Mouse (Mus musculus): ENCODE measurements at regions not wholly inside any gene's neighbourhood (a gene's known extent, or its start where the extent isn't known, plus 50 kb on each side); places are given as distances from the start of the nearest gene placed in this dataset.

- H3K27ac ChIP-seq (replicated peaks) = no peak overlapping the region
- H3K4me1 ChIP-seq = no peaks in the 10 kb centered on the region
- no peak overlapping the region for H3K4me3 ChIP-seq (replicated peaks)
- H3K9me3 ChIP-seq (replicated peaks) = no peaks in the 10 kb centered on the region
- no peaks in the 10 kb centered on the region for H3K36me3 ChIP-seq
- H3K9ac ChIP-seq = no peak overlapping the region
- no peaks in the 10 kb centered on the region for H3K27me3 ChIP-seq
- no peak for ATAC-seq (ENCODE audit: insufficient number of reproducible peaks, low FRiP score, low TSS enrichment, low read depth)
- WGBS = 91% methylated on average over 8 of the region's 8 CpGs
- no peak overlapping the region for H3K4me2 ChIP-seq (replicated peaks)
Measured at GRCm38 (mm10) chr17:51477404-51477803, 298.3 kb upstream of the Tbc1d5 start.

DNA sequence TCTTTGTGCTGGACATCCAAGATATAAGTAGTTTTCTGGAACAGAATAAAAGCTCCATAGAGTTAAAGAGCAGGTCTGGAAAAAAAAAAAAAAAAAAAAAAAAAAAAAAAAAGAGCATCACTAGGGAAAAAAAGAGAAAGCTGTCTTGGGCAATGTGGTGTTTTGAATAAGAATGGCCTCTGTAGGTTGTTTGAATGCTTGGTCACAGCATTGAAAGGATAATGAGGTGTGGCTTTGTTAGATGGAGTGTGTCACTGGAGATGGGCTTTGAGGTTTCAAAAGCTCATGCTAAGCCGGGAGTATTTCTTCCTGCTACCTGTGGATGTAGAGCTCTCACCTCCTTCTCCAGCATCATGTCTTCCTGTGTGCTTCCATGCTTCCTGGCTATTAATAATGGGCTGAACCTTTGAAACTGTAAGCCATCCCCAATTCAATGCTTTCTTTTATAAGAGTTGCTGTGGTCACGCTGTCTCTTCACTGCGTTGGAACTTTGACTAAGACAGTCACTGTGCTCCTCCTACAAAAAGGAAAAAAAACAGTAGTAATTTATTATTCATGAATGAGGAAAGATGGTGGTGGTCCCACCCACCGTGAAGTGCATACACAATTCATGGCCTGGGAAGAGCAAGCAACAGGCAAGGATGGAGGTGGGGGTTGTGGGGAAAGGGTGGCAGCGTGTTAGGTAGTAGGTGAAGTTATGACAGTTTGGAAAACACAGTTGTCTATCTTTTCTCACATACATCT is 283.2 kb upstream of the Tbc1d5 start:
- H3K27me3 ChIP-seq = no peaks in the 10 kb centered on the region
- no peaks in the 10 kb centered on the region for H3K4me1 ChIP-seq
- H3K36me3 ChIP-seq = no peaks in the 10 kb centered on the region
- H3K9me3 ChIP-seq (replicated peaks) = no peaks in the 10 kb centered on the region
- no peak overlapping the region for H3K9ac ChIP-seq
- WGBS = 60% methylated on average over 5 of the region's 5 CpGs
- H3K27ac ChIP-seq (replicated peaks) = no peak overlapping the region
- H3K4me2 ChIP-seq (replicated peaks) = no peak overlapping the region
- ATAC-seq (ENCODE audit: insufficient number of reproducible peaks, low FRiP score, low TSS enrichment, low read depth) = no peak
- no peak overlapping the region for H3K4me3 ChIP-seq (replicated peaks)

DNA sequence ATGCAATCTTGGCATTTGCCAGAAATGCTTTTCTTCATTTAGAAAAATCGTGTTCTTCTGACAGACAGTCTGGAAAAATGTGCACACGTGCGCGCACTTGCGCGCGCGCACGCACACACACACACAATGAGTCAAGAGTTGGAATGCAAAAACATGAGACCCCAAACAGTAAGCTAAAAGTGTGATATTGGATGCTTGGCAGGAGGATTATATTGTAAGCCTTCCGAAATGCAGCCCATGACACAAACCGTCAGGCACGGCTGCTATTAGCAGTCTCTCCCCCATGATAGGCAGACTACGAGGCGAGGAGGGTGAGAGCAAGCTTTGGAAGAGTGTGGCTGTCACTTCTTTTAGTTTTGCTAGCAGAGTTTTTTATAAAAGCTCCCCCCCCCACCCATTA is 282.1 kb upstream of the Tbc1d5 start:
- no peak overlapping the region for H3K27ac ChIP-seq (replicated peaks)
- no peak for ATAC-seq (ENCODE audit: insufficient number of reproducible peaks, low FRiP score, low TSS enrichment, low read depth)
- H3K27me3 ChIP-seq = no peaks in the 10 kb centered on the region
- H3K9me3 ChIP-seq (replicated peaks) = no peaks in the 10 kb centered on the region
- no peaks in the 10 kb centered on the region for H3K4me1 ChIP-seq
- H3K4me2 ChIP-seq (replicated peaks) = peak overlapping the region; percentile 41
- H3K4me3 ChIP-seq (replicated peaks) = peak overlapping the region; percentile 18
- H3K36me3 ChIP-seq = no peaks in the 10 kb centered on the region
- WGBS = 42% methylated on average over 14 of the region's 14 CpGs
- H3K9ac ChIP-seq = no peak overlapping the region

DNA sequence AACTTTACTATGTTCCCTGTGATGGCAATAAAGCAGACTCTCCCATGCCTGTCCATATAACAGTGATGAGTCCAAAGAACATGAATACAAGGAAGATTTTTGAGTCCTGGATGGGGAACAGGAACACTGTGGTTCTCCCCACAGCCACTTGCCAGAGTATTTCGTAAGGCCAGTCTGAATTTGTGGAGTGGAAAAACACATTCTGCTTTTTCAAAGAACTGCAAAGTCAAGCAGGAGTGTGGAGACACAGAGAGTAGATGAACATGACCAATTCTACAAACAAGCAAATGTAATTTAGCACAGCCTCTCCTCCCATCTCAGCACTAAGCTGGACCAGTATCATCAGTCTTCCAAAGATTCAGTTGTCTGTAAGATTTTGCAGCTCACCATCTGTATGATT is 280.0 kb upstream of the Tbc1d5 start:
- no peaks in the 10 kb centered on the region for H3K36me3 ChIP-seq
- no peak for ATAC-seq (ENCODE audit: insufficient number of reproducible peaks, low FRiP score, low TSS enrichment, low read depth)
- WGBS = 86% methylated on average over 1 of the region's 1 CpGs

GRCm38 (mm10) chr17:51415746-51416145 is 236.6 kb upstream of the Tbc1d5 start:
- WGBS = 86% methylated on average over 6 of the region's 6 CpGs
- H3K36me3 ChIP-seq = no peaks in the 10 kb centered on the region
- no peak overlapping the region for H3K9ac ChIP-seq
- no peaks in the 10 kb centered on the region for H3K4me1 ChIP-seq
- H3K4me2 ChIP-seq (replicated peaks) = no peak overlapping the region
- no peak for ATAC-seq (ENCODE audit: insufficient number of reproducible peaks, low FRiP score, low TSS enrichment, low read depth)
- H3K9me3 ChIP-seq (replicated peaks) = no peaks in the 10 kb centered on the region
- no peak overlapping the region for H3K4me3 ChIP-seq (replicated peaks)
- no peak overlapping the region for H3K27ac ChIP-seq (replicated peaks)
- no peaks in the 10 kb centered on the region for H3K27me3 ChIP-seq

More for the DNA sequence above, 280.0 kb upstream of the Tbc1d5 start:
- Histone ChIP-seq H3K9me3 (replicated peaks) (no peaks in the 10 kb centered on the region), H3K9ac (no peak overlapping the region), H3K4me3 (replicated peaks) (no peak overlapping the region), H3K4me2 (replicated peaks) (no peak overlapping the region), H3K27me3 (no peaks in the 10 kb centered on the region), H3K4me1 (no peaks in the 10 kb centered on the region), H3K27ac (replicated peaks) (no peak overlapping the region)

DNA sequence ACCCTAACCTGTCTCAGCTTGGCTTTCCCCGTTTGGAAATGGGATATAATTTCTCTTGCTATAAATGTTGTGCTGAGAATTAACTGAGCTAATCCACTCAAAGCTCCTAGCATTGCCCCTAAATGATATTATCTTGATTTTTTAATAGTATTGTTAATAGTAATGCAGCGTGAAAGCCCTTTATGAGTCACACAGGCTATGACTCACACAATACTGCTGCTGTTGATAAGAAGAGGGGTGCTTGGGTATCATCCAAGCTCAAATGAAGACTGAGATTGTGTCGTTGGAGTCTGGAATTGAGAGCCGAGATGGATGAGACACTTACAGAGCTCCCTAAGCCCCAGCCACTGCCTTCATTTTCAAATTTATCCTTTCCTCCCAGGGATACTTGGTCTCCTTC is 235.2 kb upstream of the Tbc1d5 start:
- no peaks in the 10 kb centered on the region for H3K4me1 ChIP-seq
- no peak for ATAC-seq (ENCODE audit: insufficient number of reproducible peaks, low FRiP score, low TSS enrichment, low read depth)
- no peak overlapping the region for H3K4me3 ChIP-seq (replicated peaks)
- H3K27me3 ChIP-seq = no peaks in the 10 kb centered on the region
- no peak overlapping the region for H3K9ac ChIP-seq
- H3K9me3 ChIP-seq (replicated peaks) = no peaks in the 10 kb centered on the region
- no peak overlapping the region for H3K27ac ChIP-seq (replicated peaks)
- no peaks in the 10 kb centered on the region for H3K36me3 ChIP-seq
- WGBS = 74% methylated on average over 4 of the region's 4 CpGs
- no peak overlapping the region for H3K4me2 ChIP-seq (replicated peaks)

- Histone ChIP-seq H3K27me3 (no peaks in the 10 kb centered on the region), H3K9ac (no peak overlapping the region), H3K36me3 (no peaks in the 10 kb centered on the region), H3K4me3 (replicated peaks) (no peak overlapping the region), H3K27ac (replicated peaks) (no peak overlapping the region), H3K9me3 (replicated peaks) (no peaks in the 10 kb centered on the region), H3K4me2 (replicated peaks) (no peak overlapping the region), H3K4me1 (no peaks in the 10 kb centered on the region)
- ATAC-seq (ENCODE audit: insufficient number of reproducible peaks, low FRiP score, low TSS enrichment, low read depth) = no peak
Measured at GRCm38 (mm10) chr17:51413741-51414140, 234.6 kb upstream of the Tbc1d5 start.

- no peak overlapping the region for H3K4me2 ChIP-seq (replicated peaks)
- H3K27ac ChIP-seq (replicated peaks) = no peak overlapping the region
- no peaks in the 10 kb centered on the region for H3K36me3 ChIP-seq
- ATAC-seq (ENCODE audit: insufficient number of reproducible peaks, low FRiP score, low TSS enrichment, low read depth) = no peak
- no peak overlapping the region for H3K9ac ChIP-seq
- H3K9me3 ChIP-seq (replicated peaks) = no peaks in the 10 kb centered on the region
- H3K4me1 ChIP-seq = no peaks in the 10 kb centered on the region
- no peaks in the 10 kb centered on the region for H3K27me3 ChIP-seq
- no peak overlapping the region for H3K4me3 ChIP-seq (replicated peaks)
- 83% methylated on average over 12 of the region's 12 CpGs for WGBS
Measured at GRCm38 (mm10) chr17:51411545-51412094, 232.5 kb upstream of the Tbc1d5 start.

DNA sequence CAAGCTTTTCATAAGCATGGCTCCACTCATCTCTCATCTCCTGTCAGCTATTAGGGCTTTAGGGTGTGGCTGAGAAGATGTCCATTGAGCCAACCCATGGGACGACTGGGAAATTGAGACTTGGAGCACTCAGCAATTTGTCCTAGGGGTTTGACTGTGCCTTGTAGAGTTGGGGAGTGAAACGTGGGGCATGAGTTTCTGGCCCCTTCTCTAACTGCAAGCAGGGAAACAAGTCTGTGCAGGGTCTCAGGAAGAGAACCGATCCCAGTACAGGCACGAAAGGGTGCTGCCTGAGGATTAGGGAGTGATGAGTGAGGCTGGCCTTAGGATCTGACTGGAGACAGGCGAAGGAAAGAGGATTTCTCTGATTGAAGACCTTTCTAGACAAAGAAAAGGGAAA is 229.7 kb upstream of the Tbc1d5 start:
- Histone ChIP-seq H3K27ac (replicated peaks) (no peak overlapping the region), H3K36me3 (no peaks in the 10 kb centered on the region), H3K9ac (no peak overlapping the region), H3K4me1 (no peaks in the 10 kb centered on the region), H3K4me2 (replicated peaks) (no peak overlapping the region), H3K27me3 (no peaks in the 10 kb centered on the region), H3K9me3 (replicated peaks) (no peaks in the 10 kb centered on the region), H3K4me3 (replicated peaks) (no peak overlapping the region)
- ATAC-seq (ENCODE audit: insufficient number of reproducible peaks, low FRiP score, low TSS enrichment, low read depth) = no peak
- WGBS = 43% methylated on average over 5 of the region's 5 CpGs

DNA sequence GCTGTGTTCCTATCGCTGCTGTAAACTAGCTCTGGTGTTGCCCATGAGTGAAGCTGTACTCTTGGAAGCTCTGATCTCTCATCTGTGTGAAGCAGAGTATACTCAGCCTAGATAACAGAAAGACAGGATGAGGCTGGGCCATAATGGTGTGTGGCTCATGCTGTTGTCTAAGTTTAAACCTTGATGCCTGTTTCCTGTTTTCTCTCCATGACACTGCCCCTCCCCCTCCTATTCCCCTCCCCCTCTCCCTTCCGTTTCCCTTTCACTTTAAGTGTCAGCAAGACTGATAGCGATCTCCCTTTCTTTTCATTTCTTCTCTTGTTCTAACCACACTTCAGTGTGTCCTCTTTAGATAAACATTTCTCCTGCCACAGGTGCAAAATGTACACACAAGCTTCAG is 229.2 kb upstream of the Tbc1d5 start:
- no peak overlapping the region for H3K4me3 ChIP-seq (replicated peaks)
- no peaks in the 10 kb centered on the region for H3K4me1 ChIP-seq
- no peak overlapping the region for H3K27ac ChIP-seq (replicated peaks)
- H3K27me3 ChIP-seq = no peaks in the 10 kb centered on the region
- 58% methylated on average over 3 of the region's 3 CpGs for WGBS
- no peak for ATAC-seq (ENCODE audit: insufficient number of reproducible peaks, low FRiP score, low TSS enrichment, low read depth)
- H3K4me2 ChIP-seq (replicated peaks) = no peak overlapping the region
- H3K36me3 ChIP-seq = no peaks in the 10 kb centered on the region
- H3K9me3 ChIP-seq (replicated peaks) = no peaks in the 10 kb centered on the region
- no peak overlapping the region for H3K9ac ChIP-seq

DNA sequence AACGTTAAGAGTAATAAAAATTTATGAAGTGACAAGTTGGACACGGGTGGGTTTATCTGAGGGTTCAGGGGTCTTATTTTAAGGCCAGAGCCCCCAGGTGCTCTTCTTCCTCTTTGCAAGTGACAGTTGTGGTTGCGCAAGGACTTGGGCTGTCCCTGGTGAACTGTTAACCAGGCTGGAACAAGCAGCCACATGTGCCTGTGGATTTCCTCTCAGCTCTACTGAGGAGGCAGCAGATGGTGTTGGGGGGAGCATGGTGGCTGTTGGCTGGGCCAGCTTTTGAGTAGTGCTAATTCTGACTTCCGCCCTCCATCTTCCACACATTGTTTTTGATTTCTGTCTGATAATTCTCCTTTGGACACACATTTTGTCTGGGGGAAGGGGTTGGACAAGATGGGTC is 227.9 kb upstream of the Tbc1d5 start:
- H3K27ac ChIP-seq (replicated peaks) = no peak overlapping the region
- H3K36me3 ChIP-seq = no peaks in the 10 kb centered on the region
- no peak overlapping the region for H3K9ac ChIP-seq
- no peak for ATAC-seq (ENCODE audit: insufficient number of reproducible peaks, low FRiP score, low TSS enrichment, low read depth)
- H3K4me3 ChIP-seq (replicated peaks) = no peak overlapping the region
- H3K4me2 ChIP-seq (replicated peaks) = no peak overlapping the region
- no peaks in the 10 kb centered on the region for H3K27me3 ChIP-seq
- H3K4me1 ChIP-seq = no peaks in the 10 kb centered on the region
- H3K9me3 ChIP-seq (replicated peaks) = no peaks in the 10 kb centered on the region
- WGBS = 86% methylated on average over 4 of the region's 4 CpGs

GRCm38 (mm10) chr17:51405059-51405458 is 225.9 kb upstream of the Tbc1d5 start:
- 62% methylated on average over 3 of the region's 3 CpGs for WGBS
- no peak overlapping the region for H3K27ac ChIP-seq (replicated peaks)
- no peaks in the 10 kb centered on the region for H3K9me3 ChIP-seq (replicated peaks)
- H3K36me3 ChIP-seq = no peaks in the 10 kb centered on the region
- H3K4me1 ChIP-seq = no peaks in the 10 kb centered on the region
- no peak overlapping the region for H3K4me2 ChIP-seq (replicated peaks)
- no peaks in the 10 kb centered on the region for H3K27me3 ChIP-seq
- no peak overlapping the region for H3K4me3 ChIP-seq (replicated peaks)
- no peak overlapping the region for H3K9ac ChIP-seq
- no peak for ATAC-seq (ENCODE audit: insufficient number of reproducible peaks, low FRiP score, low TSS enrichment, low read depth)
